Mouse (Mus musculus) midbrain, embryonic 12.5 days (tissue): Measurements from ENCODE around the gene Celf1. TPM values are rescaled to one million over a fixed set of nuclear protein-coding genes. Genes with fewer than 3 reads are reported as not detected.
A peak's percentile ranks its signal among the peaks of the same experiment; 100 is the strongest.
"Not testable (repeated sequence)": the region's sequence is repeated elsewhere in the genome, so short reads cannot be mapped to it uniquely, and the experiment has no call there.

Source experiments
- ATAC-seq: fragments of 200-750 bp; cut with Nextera tagmentation; 2 replicates; pipeline ENCODE4 v1.8.0; 2017; ENCODE audit warnings: low read depth, moderate TSS enrichment, moderate library complexity; ENCODE audit not compliant: low FRiP score
- H3K27ac ChIP-seq: fragments of 300-500 bp; sonication (generic); replicated peaks from 2 replicates; pipeline ENCODE4 v1.5.1; 2016; ENCODE audit warnings: mild to moderate bottlenecking
- H3K27me3 ChIP-seq: fragments of 300-500 bp; sonication (generic); 2 replicates; pipeline ENCODE4 v1.6.1; 2016; ENCODE audit warnings: mild to moderate bottlenecking
- H3K36me3 ChIP-seq: fragments of 300-500 bp; sonication (generic); 2 replicates; pipeline ENCODE4 v1.6.1; 2016
- H3K4me1 ChIP-seq: fragments of 300-500 bp; sonication (generic); 2 replicates; pipeline ENCODE4 v1.6.1; 2016
- H3K4me2 ChIP-seq: fragments of 300-500 bp; sonication (generic); replicated peaks from 2 replicates; pipeline ENCODE4 v1.6.1; 2016; ENCODE audit warnings: mild to moderate bottlenecking, moderate library complexity
- H3K4me3 ChIP-seq: fragments of 300-500 bp; sonication (generic); 2 replicates; pipeline ENCODE4 v1.5.1; 2016; ENCODE audit warnings: mild to moderate bottlenecking
- H3K9ac ChIP-seq: fragments of 300-500 bp; sonication (generic); replicated peaks from 2 replicates; pipeline ENCODE4 v1.6.1; 2016; ENCODE audit warnings: mild to moderate bottlenecking, moderate library complexity
- H3K9me3 ChIP-seq: fragments of 300-500 bp; sonication (generic); 2 replicates; pipeline ENCODE4 v1.6.1; 2016; ENCODE audit warnings: mild to moderate bottlenecking
- WGBS: fragments of 180-500 bp; shearing (Covaris S2); methylation state at CpG from one replicate; pipeline ENCODE4 v1.1.7; 2016; 5-methylcytosine and 5-hydroxymethylcytosine counted together
- polyA plus RNA-seq: library from polyadenylated mRNA; unstranded; fragments of >200 nt; fragmentation: Nextera tagmentation; extraction: Ambion mirVana; gene quantifications from 2 replicates; pipeline ENCODE4 v1.2.1, GENCODE M21; 2016

The Celf1 gene
- polyA plus RNA-seq = 167 and 178 TPM in 2 replicates

DNA sequence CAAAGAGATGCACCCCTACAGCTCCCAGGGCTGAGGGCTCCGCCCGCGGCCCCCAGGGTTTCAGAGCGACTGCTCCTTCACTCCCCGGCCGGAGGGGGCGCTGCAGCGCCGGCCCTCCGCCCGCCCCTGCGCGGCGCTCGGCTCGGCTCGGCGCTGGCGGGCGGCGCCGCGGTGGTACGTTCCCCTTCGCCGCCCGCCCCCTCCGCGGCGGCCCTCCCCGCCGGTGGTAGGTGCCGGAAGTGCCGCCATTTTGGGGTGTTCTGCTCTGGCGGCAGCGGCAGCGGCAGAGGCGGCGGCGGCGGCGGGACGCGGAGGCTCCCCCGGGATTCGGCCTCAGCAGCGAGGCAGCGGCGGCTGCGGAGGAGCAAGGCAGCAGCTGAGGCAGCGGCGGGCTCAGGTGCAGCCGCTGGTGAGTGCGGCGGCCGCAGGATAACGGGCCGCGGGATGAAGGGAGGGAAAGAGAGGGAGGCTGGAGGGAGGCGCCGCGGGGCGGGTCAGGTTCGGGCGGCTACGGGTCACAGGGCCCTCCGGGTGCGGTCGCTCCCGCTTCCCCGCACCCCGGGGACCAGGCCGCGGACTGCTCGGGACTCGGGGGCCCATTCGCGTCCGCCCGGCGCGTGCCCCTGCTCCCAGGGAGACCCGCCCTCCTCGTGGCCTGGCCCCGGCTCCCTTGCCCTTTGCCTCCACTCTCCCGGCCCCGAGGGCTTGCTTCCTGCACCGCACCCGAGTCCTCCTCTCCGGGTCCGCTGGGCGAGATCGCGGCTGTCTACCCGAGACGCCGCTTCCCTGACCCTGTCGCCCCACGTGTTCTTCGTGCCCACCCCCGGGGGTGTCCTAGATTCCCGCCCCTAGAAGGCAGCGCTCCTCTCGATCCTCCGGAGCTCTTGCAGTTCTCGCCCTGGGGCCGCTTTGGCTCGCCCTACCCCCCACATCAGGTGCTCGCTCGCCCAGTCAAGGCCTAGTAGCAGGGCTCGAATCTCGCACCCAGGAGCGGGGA lies at the start of gene Celf1:
Celf1 (plus strand) TSS at position 150 of the 997 bp plus-strand sequence.
- Histone ChIP-seq H3K4me2 (peak within 1 kb of the TSS; percentile 77), H3K27me3 (no peaks in the 10 kb centered on the region), H3K36me3 (no peaks in the 10 kb centered on the region), H3K9me3 (no peaks in the 10 kb centered on the region), H3K9ac (peak within 1 kb of the TSS; percentile 96), H3K4me1 (peaks cover 26% of the 10 kb centered on the region), H3K4me3 (peak within 1 kb of the TSS; percentile 87), H3K27ac (peak within 1 kb of the TSS; percentile 96)
- 1% methylated on average over 85 of the region's 113 CpGs for WGBS
- peak; percentile 95 for ATAC-seq

DNA sequence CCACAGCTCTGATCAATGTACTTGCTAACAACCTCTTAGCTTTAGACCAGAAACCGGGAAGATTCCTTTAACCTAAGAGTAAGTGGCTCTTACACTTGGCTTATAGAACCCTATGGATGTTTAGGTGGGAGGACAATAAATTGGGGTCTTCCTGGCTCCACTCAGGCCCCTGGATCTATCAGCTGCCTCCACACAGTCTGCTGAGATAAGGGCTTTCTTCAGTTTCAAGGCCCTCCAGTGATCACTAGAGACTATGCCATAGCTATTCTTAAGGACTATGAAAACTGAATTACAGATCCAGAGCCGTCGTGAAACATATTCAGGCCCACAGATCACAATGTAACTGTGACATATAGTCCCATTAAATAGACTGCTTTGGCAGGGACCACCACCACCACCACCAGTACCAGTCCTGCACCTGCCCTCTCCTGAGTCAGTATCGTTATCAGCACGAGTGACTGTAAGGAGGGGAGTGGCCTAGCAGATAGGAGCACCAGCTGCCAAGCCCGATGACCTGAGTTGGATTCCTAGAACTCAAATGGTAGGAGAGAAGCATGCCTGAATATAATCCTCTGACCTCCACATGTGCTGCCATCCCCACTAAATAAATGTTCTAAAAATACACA lies 46.4 kb upstream of the Celf1 start:
- H3K27me3 ChIP-seq = peaks cover 28% of the 10 kb centered on the region
- H3K4me2 ChIP-seq = no peak overlapping the region
- H3K27ac ChIP-seq = no peak overlapping the region
- peaks cover 14% of the 10 kb centered on the region for H3K4me1 ChIP-seq
- no peaks in the 10 kb centered on the region for H3K9me3 ChIP-seq
- H3K9ac ChIP-seq = no peak overlapping the region
- 93% methylated on average over 6 of the region's 6 CpGs for WGBS
- no peak overlapping the region for H3K4me3 ChIP-seq
- ATAC-seq = no peak
- H3K36me3 ChIP-seq = peaks cover 55% of the 10 kb centered on the region

DNA sequence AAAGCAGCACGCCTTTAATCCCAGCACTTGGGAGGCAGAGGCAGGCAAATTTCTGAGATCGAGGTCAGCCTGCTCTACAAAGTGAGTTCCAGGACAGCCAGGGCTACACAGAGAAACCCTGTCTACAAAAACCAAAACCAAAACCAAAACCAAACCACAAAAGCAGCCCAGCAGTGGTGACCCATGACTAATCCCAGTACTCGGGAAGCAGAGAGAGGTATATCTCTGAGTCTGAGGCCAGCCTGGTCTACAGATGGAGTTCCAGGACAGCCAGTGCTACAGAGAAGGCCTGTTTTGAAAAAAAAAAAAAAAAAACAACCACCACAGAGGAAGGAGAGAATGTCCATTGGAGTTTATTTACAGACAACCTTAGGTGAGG lies 45.9 kb upstream of the Celf1 start:
- not testable (repeated sequence) for H3K4me3 ChIP-seq, H3K4me2 ChIP-seq, H3K27ac ChIP-seq, H3K9ac ChIP-seq, ATAC-seq, H3K9me3 ChIP-seq
- Histone ChIP-seq H3K4me1 (peaks cover 12% of the 10 kb centered on the region), H3K27me3 (peaks cover 23% of the 10 kb centered on the region), H3K36me3 (peaks cover 60% of the 10 kb centered on the region)
- 93% methylated on average over 3 of the region's 3 CpGs for WGBS

DNA sequence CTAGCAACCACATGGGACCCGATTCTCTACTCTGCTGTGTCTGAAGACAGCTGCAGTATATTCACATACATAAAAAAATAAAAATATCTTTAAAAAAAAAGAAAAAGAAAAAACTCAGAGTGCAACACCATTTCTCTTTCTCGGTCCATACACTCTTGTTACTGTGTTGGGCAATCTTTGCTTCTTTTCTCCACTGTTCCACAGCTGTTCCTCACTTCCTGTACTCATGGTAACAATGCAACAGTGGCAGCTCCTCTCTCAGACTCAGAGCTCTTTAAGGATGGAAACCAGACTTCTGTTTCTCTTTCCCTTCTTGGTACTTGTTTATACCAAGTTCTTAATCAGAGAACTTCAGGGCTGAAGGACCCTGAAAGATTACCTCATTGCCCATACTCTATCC lies 36.8 kb upstream of the Celf1 start:
- peak overlapping the region; percentile 79 for H3K4me2 ChIP-seq
- peak overlapping the region; percentile 92 for H3K4me3 ChIP-seq
- no peaks in the 10 kb centered on the region for H3K9me3 ChIP-seq
- peaks cover 46% of the 10 kb centered on the region for H3K36me3 ChIP-seq
- peak overlapping the region; percentile 94 for H3K9ac ChIP-seq
- 96% methylated on average over 2 of the region's 2 CpGs for WGBS
- ATAC-seq = no peak
- H3K4me1 ChIP-seq = peaks cover 27% of the 10 kb centered on the region
- no peaks in the 10 kb centered on the region for H3K27me3 ChIP-seq
- H3K27ac ChIP-seq = no peak overlapping the region

DNA sequence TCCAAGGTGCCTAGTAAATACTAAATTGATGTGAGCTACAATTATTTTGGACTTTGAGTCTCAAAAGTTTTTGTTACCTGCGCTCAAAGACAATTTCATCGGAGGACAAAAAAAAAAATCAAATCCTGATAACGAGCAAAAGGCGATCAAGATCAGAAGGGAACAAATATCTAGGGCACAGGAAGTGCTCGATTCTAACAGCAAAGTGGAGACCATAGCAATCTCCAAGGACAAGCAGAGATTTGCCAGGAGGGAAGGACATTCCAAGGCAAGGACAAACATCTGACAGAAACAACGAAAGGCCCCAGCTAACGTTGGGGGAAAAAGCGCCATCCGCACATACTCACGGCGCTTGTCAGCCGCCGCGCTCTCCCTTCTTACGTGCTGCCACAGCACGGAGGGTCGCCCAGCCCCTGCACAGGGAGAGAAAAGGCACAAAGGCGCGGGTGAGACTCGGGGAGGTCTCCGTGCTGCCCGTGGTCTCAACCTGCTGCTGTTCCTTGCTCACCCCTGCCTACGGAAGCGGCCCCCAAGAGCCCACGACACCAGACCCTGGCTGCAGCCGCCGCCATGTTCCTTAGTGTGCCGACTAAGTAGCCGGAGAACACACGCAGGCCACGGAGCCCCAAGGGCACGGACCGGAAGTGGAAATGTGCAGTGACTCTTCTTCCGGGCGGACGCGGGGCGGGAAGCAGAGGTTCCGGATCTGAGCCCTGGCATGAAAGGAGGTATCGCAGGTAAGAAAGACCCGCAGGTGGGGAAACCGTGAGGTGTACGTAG lies 35.9 kb upstream of the Celf1 start, which contains the start of the genes Kbtbd4 and Ndufs3:
Kbtbd4 (plus strand) TSS at position 665 of the 780 bp plus-strand sequence.
Ndufs3 (minus strand) TSS at position 752 of the 780 bp plus-strand sequence.
- peaks cover 27% of the 10 kb centered on the region for H3K4me1 ChIP-seq
- H3K4me2 ChIP-seq = peak within 1 kb of the TSS; percentile 79
- peak; percentile 95 for ATAC-seq
- peaks cover 46% of the 10 kb centered on the region for H3K36me3 ChIP-seq
- under 1% methylated on average over 36 of the region's 43 CpGs for WGBS
- H3K9me3 ChIP-seq = no peaks in the 10 kb centered on the region
- H3K27me3 ChIP-seq = no peaks in the 10 kb centered on the region
- H3K4me3 ChIP-seq = peak within 1 kb of the TSS; percentile 92
- H3K9ac ChIP-seq = peak within 1 kb of the TSS; percentile 94
- H3K27ac ChIP-seq = peak within 1 kb of the TSS; percentile 89

DNA sequence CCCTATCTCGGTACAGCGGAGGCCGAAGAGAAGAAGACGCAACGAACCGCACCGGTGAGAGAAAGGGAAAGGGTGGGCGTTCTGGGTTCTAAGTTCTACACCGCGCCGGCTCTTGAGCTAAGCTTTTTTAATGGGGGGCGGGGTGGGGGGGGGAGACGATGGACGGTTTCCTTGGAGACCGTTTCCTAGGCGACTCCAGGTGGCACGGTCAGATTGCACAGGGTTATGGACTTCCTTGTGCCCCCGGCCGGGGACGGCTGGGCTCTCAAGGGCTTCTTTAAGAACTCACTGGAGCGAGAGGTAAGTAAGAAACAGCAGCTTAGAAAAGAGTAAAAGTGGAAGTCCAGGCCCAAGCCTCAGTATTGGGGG lies 35.3 kb upstream of the Celf1 start:
- Histone ChIP-seq H3K27ac (peak overlapping the region; percentile 89), H3K4me2 (peak overlapping the region; percentile 79), H3K4me3 (peak overlapping the region; percentile 92), H3K27me3 (no peaks in the 10 kb centered on the region), H3K9ac (peak overlapping the region; percentile 94), H3K9me3 (no peaks in the 10 kb centered on the region), H3K4me1 (peaks cover 27% of the 10 kb centered on the region), H3K36me3 (peaks cover 49% of the 10 kb centered on the region)
- ATAC-seq = peak; percentile 74
- WGBS = 1% methylated on average over 21 of the region's 21 CpGs

DNA sequence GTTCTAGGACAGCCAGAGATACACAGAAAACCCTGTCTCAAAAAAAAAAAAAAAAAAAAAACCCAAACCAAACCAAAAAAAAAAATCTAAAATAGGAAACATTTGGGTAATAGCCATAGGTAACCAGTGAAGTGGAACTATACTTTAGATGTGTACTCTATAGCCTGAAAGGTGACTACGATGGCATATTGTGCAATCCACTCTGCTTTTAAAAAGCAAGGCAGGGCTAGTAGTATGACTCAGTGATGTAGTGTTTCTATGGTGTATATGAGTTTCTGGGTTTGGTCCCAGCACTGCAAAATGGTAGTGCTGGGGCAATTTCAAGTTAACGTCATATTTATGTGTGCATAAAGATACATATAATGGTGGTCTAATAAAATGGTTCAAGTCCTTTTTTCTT lies 33.5 kb upstream of the Celf1 start:
- Histone ChIP-seq H3K36me3 (peaks cover 57% of the 10 kb centered on the region), H3K27me3 (no peaks in the 10 kb centered on the region)
- 91% methylated on average over 2 of the region's 2 CpGs for WGBS

DNA sequence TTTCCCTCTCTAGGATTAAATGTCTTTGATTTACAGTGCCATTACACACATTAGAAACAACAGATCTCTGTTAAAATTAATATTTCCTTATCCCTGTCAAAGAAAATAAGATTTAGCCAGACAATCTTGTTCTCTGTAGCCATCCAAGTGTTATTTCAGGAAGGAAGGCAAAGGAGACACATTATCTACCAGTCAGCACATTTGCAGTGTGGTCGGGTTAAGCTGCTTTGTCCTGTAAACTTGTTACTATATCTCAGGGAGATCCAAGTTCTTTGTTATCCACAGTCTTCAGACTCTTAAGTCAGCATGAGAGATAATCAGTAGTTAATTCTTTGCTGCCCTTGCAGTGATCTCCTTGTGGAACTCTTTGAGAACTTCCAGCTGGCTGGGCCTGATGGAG lies 29.3 kb upstream of the Celf1 start:
- Histone ChIP-seq H3K9ac (no peak overlapping the region), H3K4me3 (no peak overlapping the region), H3K4me2 (no peak overlapping the region), H3K36me3 (peaks cover 67% of the 10 kb centered on the region), H3K9me3 (no peaks in the 10 kb centered on the region), H3K27ac (no peak overlapping the region), H3K4me1 (peaks cover 13% of the 10 kb centered on the region), H3K27me3 (no peaks in the 10 kb centered on the region)
- no peak for ATAC-seq
- whole genome bisulfite sequencing = 91% methylated on average over 1 of the region's 1 CpGs

More for the DNA sequence above, 33.5 kb upstream of the Celf1 start:
- Histone ChIP-seq H3K4me2 (no peak overlapping the region), H3K4me1 (peaks cover 27% of the 10 kb centered on the region), H3K4me3 (no peak overlapping the region), H3K9ac (no peak overlapping the region), H3K27ac (no peak overlapping the region), H3K9me3 (no peaks in the 10 kb centered on the region)
- no peak for ATAC-seq

DNA sequence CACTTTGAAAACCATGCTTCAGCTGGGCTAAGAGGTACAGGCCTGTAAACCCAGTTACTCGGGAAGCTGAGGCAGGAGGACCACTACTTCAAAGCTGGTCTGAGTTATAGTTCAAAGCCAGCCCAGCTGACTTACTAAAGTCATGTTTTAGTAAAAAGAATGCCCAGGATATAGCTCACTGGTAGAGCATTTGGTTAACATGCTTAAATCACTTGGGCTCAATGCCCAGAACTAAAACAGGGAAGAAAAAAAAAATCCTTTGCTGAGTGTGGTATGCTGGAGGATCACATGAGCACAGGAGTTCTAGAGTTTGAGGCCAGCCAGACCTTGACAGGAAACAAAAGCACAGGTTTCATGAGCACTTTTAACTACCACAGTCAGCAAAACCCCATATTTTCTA lies 28.5 kb upstream of the Celf1 start:
- H3K4me1 ChIP-seq = peaks cover 17% of the 10 kb centered on the region
- no peak overlapping the region for H3K27ac ChIP-seq
- H3K36me3 ChIP-seq = peaks cover 63% of the 10 kb centered on the region
- no peaks in the 10 kb centered on the region for H3K27me3 ChIP-seq
- H3K9ac ChIP-seq = no peak overlapping the region
- H3K9me3 ChIP-seq = no peaks in the 10 kb centered on the region
- ATAC-seq = no peak
- 94% methylated on average over 1 of the region's 1 CpGs for WGBS
- H3K4me2 ChIP-seq = no peak overlapping the region
- no peak overlapping the region for H3K4me3 ChIP-seq

DNA sequence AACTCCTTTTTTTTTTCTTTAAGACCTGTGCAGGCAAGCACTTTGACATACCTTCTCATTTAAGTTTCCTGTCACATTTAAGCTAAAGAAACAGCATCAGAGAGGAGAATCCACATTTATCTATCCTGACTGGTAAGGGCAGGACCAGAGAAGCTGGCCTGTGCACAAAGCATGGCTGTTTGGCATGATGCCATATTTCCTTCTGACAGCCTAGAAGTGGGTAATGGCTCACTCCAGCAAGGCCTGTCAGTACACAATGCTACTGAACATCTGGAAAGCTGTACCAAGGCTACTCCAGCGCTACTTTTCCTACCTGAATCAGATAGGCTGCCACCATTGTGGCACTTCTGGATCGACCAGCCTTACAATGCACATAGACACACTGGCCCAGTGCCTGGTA lies 26.5 kb upstream of the Celf1 start:
- 93% methylated on average over 2 of the region's 2 CpGs for WGBS
- H3K9me3 ChIP-seq = no peaks in the 10 kb centered on the region
- H3K9ac ChIP-seq = no peak overlapping the region
- peaks cover 28% of the 10 kb centered on the region for H3K4me1 ChIP-seq
- H3K27me3 ChIP-seq = no peaks in the 10 kb centered on the region
- H3K4me2 ChIP-seq = no peak overlapping the region
- ATAC-seq = no peak
- H3K4me3 ChIP-seq = no peak overlapping the region
- H3K27ac ChIP-seq = no peak overlapping the region
- peaks cover 51% of the 10 kb centered on the region for H3K36me3 ChIP-seq

DNA sequence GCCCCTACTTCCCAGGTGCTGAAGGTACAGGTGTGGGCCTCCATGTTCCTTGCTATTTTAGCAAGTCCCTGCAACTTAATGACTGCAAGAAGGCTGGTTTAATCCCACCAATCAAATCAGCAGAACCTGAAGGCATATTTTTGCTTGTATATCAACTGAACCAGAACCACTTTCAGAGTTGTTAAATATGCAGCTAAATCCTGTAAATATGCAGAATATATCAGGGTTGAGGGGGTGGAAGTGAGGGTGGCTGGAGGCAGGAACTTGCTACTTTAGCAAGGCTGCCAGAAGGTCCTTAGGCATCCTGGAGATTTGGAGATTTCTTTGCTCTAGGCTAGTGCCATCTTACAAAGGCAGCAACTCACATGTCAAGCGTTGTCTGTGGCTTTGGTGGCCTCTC lies 24.7 kb upstream of the Celf1 start:
- Histone ChIP-seq H3K27me3 (no peaks in the 10 kb centered on the region), H3K4me1 (peaks cover 28% of the 10 kb centered on the region), H3K4me3 (no peak overlapping the region), H3K4me2 (peak overlapping the region; percentile 75; the same call in 1 of the 2 replicates), H3K36me3 (peaks cover 33% of the 10 kb centered on the region), H3K27ac (no peak overlapping the region), H3K9me3 (no peaks in the 10 kb centered on the region), H3K9ac (peak overlapping the region; percentile 39; the same call in 1 of the 2 replicates)
- ATAC-seq = no peak
- 84% methylated on average over 1 of the region's 1 CpGs for WGBS
